Mouse (Mus musculus) T-helper 17 cell (primary cell): ENCODE data around the gene Gm42957.
"Not testable (repeated sequence)": the region's sequence is repeated elsewhere in the genome, so short reads cannot be mapped to it uniquely, and the experiment has no call there.

ENCODE experiments used
- in situ Hi-C, 2 experiments: fragments of 300-600 bp; cut with MboI, MseI; formaldehyde crosslinking; loops; 1 replicate in 1 of 2; 2 replicates in 1 of 2; pipeline ENCODE4 v1.15.1; 2025; ENCODE audit warnings: high pct_unique_total_duplicates in 2 of 2

Gm42957 gene

GRCm38 (mm10) chr3:96606618-96607017, 28.7 kb upstream of the Gm42957 start:
- in situ Hi-C loops = loop anchor here in 1 of 2 experiments (10.0 kb wide), 1 partner anchor 722 kb away; the partner anchor contains the start of gene Ciart

GRCm38 (mm10) chr3:96617941-96618340, 17.3 kb upstream of the Gm42957 start:
- in situ Hi-C loops = no loop called here

- in situ Hi-C loops = loop anchor here in 1 of 2 experiments (5.0 kb wide), 1 partner anchor 36 kb away; no protein-coding TSS in a partner anchor
Observed at GRCm38 (mm10) chr3:96623201-96623600, 12.1 kb upstream of the Gm42957 start.

GRCm38 (mm10) chr3:96629729-96630600, 5.3 kb upstream of the Gm42957 start, which contains the start of gene Rbm8a:
TSS of gene Rbm8a (plus strand) at chr3:96629933.
- in situ Hi-C loops = loop anchor here in 1 of 2 experiments (10.0 kb wide), 1 partner anchor 1195 kb away; the partner anchor contains the start of gene Arnt

- in situ Hi-C loops = loop anchor here in 1 of 2 experiments (10.0 kb wide), 1 partner anchor 1197 kb away; the partner anchor contains the start of gene Arnt
Observed at GRCm38 (mm10) chr3:96632058-96632457, 3.2 kb upstream of the Gm42957 start.

- in situ Hi-C loops = loop anchor here in 1 of 2 experiments (10.0 kb wide), 1 partner anchor 1199 kb away; the partner anchor contains the start of gene Arnt
Observed at GRCm38 (mm10) chr3:96634015-96634414, 1.3 kb upstream of the Gm42957 start.

GRCm38 (mm10) chr3:96635906-96636305, 632 bp downstream of the Gm42957 start:
- in situ Hi-C loops = loop anchor here in 1 of 2 experiments (5.0 to 10.0 kb wide), 2 partner anchors 89 to 1201 kb away; partner anchors contain the start of gene Arnt

GRCm38 (mm10) chr3:96636448-96636847, 1.2 kb downstream of the Gm42957 start:
- in situ Hi-C loops = loop anchor here in 1 of 2 experiments (5.0 to 10.0 kb wide), 2 partner anchors 89 to 1202 kb away; partner anchors contain the start of gene Arnt

GRCm38 (mm10) chr3:96639219-96639618, 3.9 kb downstream of the Gm42957 start:
- in situ Hi-C loops = loop anchor here in 1 of 2 experiments (5.0 to 10.0 kb wide), 2 partner anchors 92 to 1204 kb away; partner anchors contain the start of gene Arnt

GRCm38 (mm10) chr3:96645018-96645649, 9.9 kb downstream of the Gm42957 start, which contains the start of gene Itga10:
TSS of gene Itga10 (plus strand) at chr3:96645584.
- in situ Hi-C loops = loop anchor here in 1 of 2 experiments (5.0 kb wide), 1 partner anchor 103 kb away; no protein-coding TSS in a partner anchor

GRCm38 (mm10) chr3:96647365-96647764, 12.1 kb downstream of the Gm42957 start:
- in situ Hi-C loops = loop anchor here in 1 of 2 experiments (5.0 kb wide), 1 partner anchor 105 kb away; no protein-coding TSS in a partner anchor

GRCm38 (mm10) chr3:96660901-96661300, 25.6 kb downstream of the Gm42957 start:
- in situ Hi-C loops = loop anchor here in 1 of 2 experiments (5.0 kb wide), 1 partner anchor 41 kb away; no protein-coding TSS in a partner anchor

GRCm38 (mm10) chr3:96662731-96663316, 27.6 kb downstream of the Gm42957 start:
- in situ Hi-C loops = loop anchor here in 1 of 2 experiments (5.0 kb wide), 1 partner anchor 39 kb away; no protein-coding TSS in a partner anchor

- in situ Hi-C loops = loop anchor here in 1 of 2 experiments (5.0 kb wide), 1 partner anchor 39 kb away; no protein-coding TSS in a partner anchor
Observed at GRCm38 (mm10) chr3:96663432-96664239, 28.4 kb downstream of the Gm42957 start.

- in situ Hi-C loops = not testable (repeated sequence)
Observed at GRCm38 (mm10) chr3:96665732-96666363, 30.6 kb downstream of the Gm42957 start.

- in situ Hi-C loops = no loop called here
Observed at GRCm38 (mm10) chr3:96666916-96667315, 31.6 kb downstream of the Gm42957 start.

- in situ Hi-C loops = no loop called here
Observed at GRCm38 (mm10) chr3:96667316-96667715, 32.0 kb downstream of the Gm42957 start.

- in situ Hi-C loops = no loop called here
Observed at GRCm38 (mm10) chr3:96668424-96669067, 33.3 kb downstream of the Gm42957 start.
